Mouse (Mus musculus) mature B cell (primary cell): Measurements from ENCODE around the gene Adgrg6.

Experiments
- in situ Hi-C: fragments of 300-500 bp; cut with MboI; formaldehyde crosslinking; loops from 2 replicates; pipeline ENCODE4 v1.14.3; 2019

Adgrg6 gene

GRCm38 (mm10) chr10:14544941-14545717 lies at the start of gene Adgrg6:
Adgrg6 (minus strand) TSS chr10:14545659.
- in situ Hi-C loops: no loop called here

- in situ Hi-C loops: no loop called here
Observed at GRCm38 (mm10) chr10:14592215-14592614, 46.8 kb upstream of the Adgrg6 start.

- in situ Hi-C loops: no loop called here
Observed at GRCm38 (mm10) chr10:14590816-14591215, 45.4 kb upstream of the Adgrg6 start.

- in situ Hi-C loops: no loop called here
Observed at GRCm38 (mm10) chr10:14589667-14590066, 44.2 kb upstream of the Adgrg6 start.

GRCm38 (mm10) chr10:14583496-14583895 lies 38.0 kb upstream of the Adgrg6 start:
- in situ Hi-C loops: no loop called here

GRCm38 (mm10) chr10:14574255-14574654 lies 28.8 kb upstream of the Adgrg6 start:
- in situ Hi-C loops: no loop called here

GRCm38 (mm10) chr10:14571143-14571542 lies 25.7 kb upstream of the Adgrg6 start:
- in situ Hi-C loops: no loop called here

- in situ Hi-C loops: no loop called here
Observed at GRCm38 (mm10) chr10:14570616-14571015, 25.2 kb upstream of the Adgrg6 start.

GRCm38 (mm10) chr10:14546111-14546551 lies 672 bp upstream of the Adgrg6 start:
- in situ Hi-C loops: no loop called here

- in situ Hi-C loops: no loop called here
Observed at GRCm38 (mm10) chr10:14544608-14544940, 885 bp downstream of the Adgrg6 start.

- in situ Hi-C loops: no loop called here
Observed at GRCm38 (mm10) chr10:14543511-14544067, 1.9 kb downstream of the Adgrg6 start.

GRCm38 (mm10) chr10:14537102-14537501 lies 8.4 kb downstream of the Adgrg6 start:
- in situ Hi-C loops: no loop called here

GRCm38 (mm10) chr10:14531090-14531489 lies 14.4 kb downstream of the Adgrg6 start:
- in situ Hi-C loops: no loop called here

GRCm38 (mm10) chr10:14530670-14531069 lies 14.8 kb downstream of the Adgrg6 start:
- in situ Hi-C loops: no loop called here

- in situ Hi-C loops: no loop called here
Observed at GRCm38 (mm10) chr10:14527765-14528164, 17.7 kb downstream of the Adgrg6 start.

GRCm38 (mm10) chr10:14522729-14523128 lies 22.7 kb downstream of the Adgrg6 start:
- in situ Hi-C loops: no loop called here

- in situ Hi-C loops: no loop called here
Observed at GRCm38 (mm10) chr10:14520912-14521675, 24.4 kb downstream of the Adgrg6 start.

GRCm38 (mm10) chr10:14517909-14518308 lies 27.6 kb downstream of the Adgrg6 start:
- in situ Hi-C loops: no loop called here

- in situ Hi-C loops: no loop called here
Observed at GRCm38 (mm10) chr10:14511904-14512663, 33.4 kb downstream of the Adgrg6 start.

GRCm38 (mm10) chr10:14511157-14511556 lies 34.3 kb downstream of the Adgrg6 start:
- in situ Hi-C loops: no loop called here

GRCm38 (mm10) chr10:14495658-14496057 lies 49.8 kb downstream of the Adgrg6 start:
- in situ Hi-C loops: no loop called here

GRCm38 (mm10) chr10:14495204-14495603 lies 50.3 kb downstream of the Adgrg6 start:
- in situ Hi-C loops: no loop called here
